Mouse (Mus musculus) heart, adult 18-20 months (tissue): ENCODE results near the gene Gm136. TPM values are rescaled to one million over a fixed set of nuclear protein-coding genes. Genes with fewer than 3 reads are reported as not detected.

Experiments
- DNase-seq, 2 experiments: peaks; one replicate each; pipeline ENCODE4 v3.0.0; 2021 to 2022; ENCODE audit warnings: mixed read lengths in 1 of 2
- total RNA-seq, 2 experiments: library from RNA; stranded (reverse); gene quantifications; 2 replicates each; pipeline ENCODE4 v1.2.3; 2021

Gene Gm136
- total RNA-seq, 2 experiments from 2014 or later = not detected

GRCm38 (mm10) chr4:34715062-34715461 lies 41.0 kb downstream of the Gm136 start:
- no peak for DNase-seq

- DNase-seq = no peak
Measured at GRCm38 (mm10) chr4:34708127-34708526, 47.9 kb downstream of the Gm136 start.

- no peak for DNase-seq
Measured at GRCm38 (mm10) chr4:34707248-34707647, 48.8 kb downstream of the Gm136 start.

GRCm38 (mm10) chr4:34703029-34703428 lies 53.0 kb downstream of the Gm136 start:
- DNase-seq = no peak

- no peak for DNase-seq
Measured at GRCm38 (mm10) chr4:34702231-34702630, 53.8 kb downstream of the Gm136 start.

GRCm38 (mm10) chr4:34701528-34701927 lies 54.5 kb downstream of the Gm136 start:
- peak; percentile 44 to 55 for DNase-seq

Other genes starting within 250 kb of the Gm136 start
- gene Akirin2, start 205.3 kb downstream of the Gm136 start, total RNA-seq = 10 to 100 TPM; 56.7 to 62.5 TPM
- gene Orc3, start 141.3 kb downstream of the Gm136 start, total RNA-seq = 10 to 100 TPM; 31.5 to 33.9 TPM
- gene Rars2, start 141.3 kb downstream of the Gm136 start, total RNA-seq = 10 to 100 TPM; 22.5 to 25.4 TPM
- gene Slc35a1, start 68.8 kb downstream of the Gm136 start, total RNA-seq = 10 to 100 TPM; 11.8 to 14.6 TPM
- gene Cfap206, start 26.1 kb downstream of the Gm136 start, total RNA-seq = under 1 TPM in 1 of 2 experiments, not detected in 1; 0.72 TPM
- gene Smim8, start 22.2 kb upstream of the Gm136 start, total RNA-seq = 10 to 100 TPM; 62.3 to 65.8 TPM
- 10 to 100 TPM; 12.7 to 14.4 TPM for gene Zfp292, start 126.7 kb upstream of the Gm136 start, total RNA-seq
- not detected for gene Cga, start 137.5 kb upstream of the Gm136 start, total RNA-seq